Mouse (Mus musculus): ENCODE results near the gene Cox16. TPM values are rescaled to one million over a fixed set of nuclear protein-coding genes. Genes with fewer than 3 reads are reported as not detected.

Cox16 gene
- polyA plus RNA-seq, 1 experiment from 2014 or later, result 192 TPM

GRCm38 (mm10) chr12:81332875-81333421, 152.0 kb downstream of the Cox16 start, which contains the start of gene Slc8a3:
Gene Slc8a3, minus strand, starts transcription at chr12:81333180.
- ATAC-seq (ENCODE audit: low FRiP score, low TSS enrichment), result 0 out of 2 replicates have a peak, but pooled peaks have one; percentile 29
- peak; percentile 40 for DNase-seq (ENCODE audit: low spot score)
- H3K27ac ChIP-seq (replicated peaks), result no peak within 1 kb of the TSS

GRCm38 (mm10) chr12:81331937-81332874, 152.7 kb downstream of the Cox16 start:
- DNase-seq (ENCODE audit: low spot score) (peak; percentile 39), ATAC-seq (ENCODE audit: low FRiP score, low TSS enrichment) (peak; percentile 32; the same call in 1 of the 2 replicates)
- Histone ChIP-seq H3K36me3 (ENCODE audit: control insufficient read depth, insufficient read depth, low read length) (no peaks in the 10 kb centered on the region), H3K27ac (replicated peaks) (no peak overlapping the region), H3K4me3 (ENCODE audit: low read depth, low read length) (peak overlapping the region; percentile 52), H3K4me2 (replicated peaks; ENCODE audit: low read depth) (peak overlapping the region; percentile 98), H3K27me3 (ENCODE audit: control insufficient read depth, insufficient read depth, low read length) (no peaks in the 10 kb centered on the region; the same call in 1 of the 2 replicates), H3K4me1 (replicated peaks; ENCODE audit: control insufficient read depth, insufficient read depth) (0 out of 2 replicates have a peak, but pooled peaks cover 2% of the 10 kb centered on the region), H3K9me3 (ENCODE audit: control insufficient read depth, low read length) (no peaks in the 10 kb centered on the region), H3K9ac (ENCODE audit: low read length) (peak overlapping the region; percentile 57)
- TF ChIP-seq CTCF (IDR thresholded peaks at IDR 0.05; ENCODE audit: low read depth) (no peak), EP300 (optimal IDR thresholded peaks at IDR 0.05) (no peak)
- WGBS, result under 1% methylated on average over 45 of the region's 54 CpGs

More at GRCm38 (mm10) chr12:81332875-81333421, 152.0 kb downstream of the Cox16 start, which contains the start of gene Slc8a3:
- H3K27me3 ChIP-seq (ENCODE audit: control insufficient read depth, insufficient read depth, low read length), result no peaks in the 10 kb centered on the region; the same call in 1 of the 2 replicates
- H3K4me2 ChIP-seq (replicated peaks; ENCODE audit: low read depth), result peak within 1 kb of the TSS; percentile 98
- H3K4me1 ChIP-seq (replicated peaks; ENCODE audit: control insufficient read depth, insufficient read depth), result 0 out of 2 replicates have a peak, but pooled peaks cover 2% of the 10 kb centered on the region
- H3K9ac ChIP-seq (ENCODE audit: low read length), result peak within 1 kb of the TSS; percentile 57
- no peaks in the 10 kb centered on the region for H3K9me3 ChIP-seq (ENCODE audit: control insufficient read depth, low read length)
- no peaks in the 10 kb centered on the region for H3K36me3 ChIP-seq (ENCODE audit: control insufficient read depth, insufficient read depth, low read length)
- H3K4me3 ChIP-seq (ENCODE audit: low read depth, low read length), result peak within 1 kb of the TSS; percentile 52
- under 1% methylated on average over 47 of the region's 47 CpGs for WGBS
- TF ChIP-seq EP300 (optimal IDR thresholded peaks at IDR 0.05) (no peak), CTCF (IDR thresholded peaks at IDR 0.05; ENCODE audit: low read depth) (no peak)

GRCm38 (mm10) chr12:81331046-81331638, 153.8 kb downstream of the Cox16 start:
- H3K27me3 ChIP-seq (ENCODE audit: control insufficient read depth, insufficient read depth, low read length), result no peaks in the 10 kb centered on the region; the same call in 1 of the 2 replicates
- H3K9me3 ChIP-seq (ENCODE audit: control insufficient read depth, low read length), result no peaks in the 10 kb centered on the region
- H3K4me2 ChIP-seq (replicated peaks; ENCODE audit: low read depth), result no peak overlapping the region
- no peak overlapping the region for H3K4me3 ChIP-seq (ENCODE audit: low read depth, low read length)
- H3K27ac ChIP-seq (replicated peaks), result no peak overlapping the region
- no peaks in the 10 kb centered on the region for H3K36me3 ChIP-seq (ENCODE audit: control insufficient read depth, insufficient read depth, low read length)
- TF ChIP-seq EP300 (optimal IDR thresholded peaks at IDR 0.05) (no peak), CTCF (IDR thresholded peaks at IDR 0.05; ENCODE audit: low read depth) (no peak)
- ATAC-seq (ENCODE audit: low FRiP score, low TSS enrichment) (no peak), DNase-seq (ENCODE audit: low spot score) (no peak)
- 0 out of 2 replicates have a peak, but pooled peaks cover 2% of the 10 kb centered on the region for H3K4me1 ChIP-seq (replicated peaks; ENCODE audit: control insufficient read depth, insufficient read depth)
- no peak overlapping the region for H3K9ac ChIP-seq (ENCODE audit: low read length)
- WGBS, result 26% methylated on average over 5 of the region's 5 CpGs

- H3K4me3 ChIP-seq (ENCODE audit: low read depth, low read length), result no peak overlapping the region
- 78% methylated on average over 3 of the region's 3 CpGs for WGBS
- H3K9ac ChIP-seq (ENCODE audit: low read length), result no peak overlapping the region
- no peaks in the 10 kb centered on the region for H3K36me3 ChIP-seq (ENCODE audit: control insufficient read depth, insufficient read depth, low read length)
- H3K27me3 ChIP-seq (ENCODE audit: control insufficient read depth, insufficient read depth, low read length), result no peaks in the 10 kb centered on the region
- H3K9me3 ChIP-seq (ENCODE audit: control insufficient read depth, low read length), result no peaks in the 10 kb centered on the region
- ATAC-seq (ENCODE audit: low FRiP score, low TSS enrichment) (no peak), DNase-seq (ENCODE audit: low spot score) (no peak)
- H3K4me2 ChIP-seq (replicated peaks; ENCODE audit: low read depth), result no peak overlapping the region
- no peaks in the 10 kb centered on the region for H3K4me1 ChIP-seq (replicated peaks; ENCODE audit: control insufficient read depth, insufficient read depth)
- H3K27ac ChIP-seq (replicated peaks), result no peak overlapping the region
- TF ChIP-seq CTCF (IDR thresholded peaks at IDR 0.05; ENCODE audit: low read depth), result no peak
- TF ChIP-seq EP300 (optimal IDR thresholded peaks at IDR 0.05), result no peak
Measured at GRCm38 (mm10) chr12:81324991-81325390, 159.9 kb downstream of the Cox16 start.

- WGBS, result 97% methylated on average over 3 of the region's 3 CpGs
- Histone ChIP-seq H3K9ac (ENCODE audit: low read length) (no peak overlapping the region), H3K36me3 (ENCODE audit: control insufficient read depth, insufficient read depth, low read length) (no peaks in the 10 kb centered on the region), H3K4me1 (replicated peaks; ENCODE audit: control insufficient read depth, insufficient read depth) (no peaks in the 10 kb centered on the region), H3K4me3 (ENCODE audit: low read depth, low read length) (no peak overlapping the region), H3K27ac (replicated peaks) (no peak overlapping the region), H3K9me3 (ENCODE audit: control insufficient read depth, low read length) (no peaks in the 10 kb centered on the region), H3K4me2 (replicated peaks; ENCODE audit: low read depth) (no peak overlapping the region), H3K27me3 (ENCODE audit: control insufficient read depth, insufficient read depth, low read length) (no peaks in the 10 kb centered on the region)
- DNase-seq (ENCODE audit: low spot score), result no peak
- TF ChIP-seq EP300 (optimal IDR thresholded peaks at IDR 0.05), result no peak
- TF ChIP-seq CTCF (IDR thresholded peaks at IDR 0.05; ENCODE audit: low read depth), result no peak
- ATAC-seq (ENCODE audit: low FRiP score, low TSS enrichment), result no peak
Measured at GRCm38 (mm10) chr12:81324116-81324515, 160.8 kb downstream of the Cox16 start.

All from stomach, postnatal 0 days (tissue).